Mouse (Mus musculus) erythroid progenitor cell, adult 5-6 weeks (primary cell): Measurements from ENCODE around the gene Eln. TPM values are rescaled to one million over a fixed set of nuclear protein-coding genes. Genes with fewer than 3 reads are reported as not detected.

Experiments used
- ATAC-seq: replicated peaks from 2 replicates; pipeline ENCODE4 v1.8.0; 2016; ENCODE audit warnings: moderate number of reproducible peaks, mild to moderate bottlenecking, moderate TSS enrichment, inconsistent platforms; ENCODE audit not compliant: poor library complexity, low FRiP score, severe bottlenecking
- total RNA-seq, 2 experiments: library from RNA; stranded (forward) in 1 of 2; stranded (reverse) in 1 of 2; fragments of 150-400 nt in 1 of 2; fragments of 186-747, 209-891 nt in 1 of 2; gene quantifications; 2 replicates each; pipeline versions ENCODE4 v1.2.3 to v1.2.4; 2015 to 2017; ENCODE audit warnings: low replicate concordance in 2 of 2

Eln gene
- total RNA-seq, 2 experiments from 2014 or later = not detected

DNA sequence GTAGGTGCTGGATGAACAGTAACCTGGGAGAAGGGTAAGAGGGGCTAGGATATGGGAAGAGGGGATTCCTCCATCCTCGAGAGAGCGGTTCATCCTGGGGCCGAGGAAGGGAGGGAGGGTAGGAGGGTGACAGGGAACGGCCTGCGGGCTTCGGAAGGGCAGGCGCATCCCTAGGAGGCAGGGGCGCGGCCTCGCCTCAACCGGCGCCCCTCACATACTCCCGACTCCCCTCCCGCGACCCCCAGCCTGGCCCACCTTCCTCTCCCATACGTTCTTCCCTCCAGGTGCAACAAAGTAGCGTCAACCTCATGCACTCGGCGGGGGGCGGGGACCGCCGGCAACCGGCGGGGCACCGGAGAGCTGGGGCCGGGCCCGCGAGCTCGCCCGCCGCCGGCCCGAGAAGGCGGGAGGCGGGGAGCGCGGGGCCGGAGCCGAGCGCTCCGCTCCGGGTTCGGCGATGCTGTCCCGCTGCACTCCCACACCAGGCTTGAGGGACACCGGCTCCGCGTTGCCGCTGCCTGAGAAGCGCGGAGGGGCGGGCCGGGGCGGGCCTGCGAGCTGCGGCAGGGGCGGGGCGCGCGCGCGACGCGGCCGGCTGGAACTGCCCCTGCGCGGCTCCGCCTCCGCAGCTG, 58.9 kb downstream of the Eln start, which contains the start of gene Limk1:
Gene Limk1, minus strand, starts transcription at position 513 of the 632 bp plus-strand sequence.
- no peak for ATAC-seq

DNA sequence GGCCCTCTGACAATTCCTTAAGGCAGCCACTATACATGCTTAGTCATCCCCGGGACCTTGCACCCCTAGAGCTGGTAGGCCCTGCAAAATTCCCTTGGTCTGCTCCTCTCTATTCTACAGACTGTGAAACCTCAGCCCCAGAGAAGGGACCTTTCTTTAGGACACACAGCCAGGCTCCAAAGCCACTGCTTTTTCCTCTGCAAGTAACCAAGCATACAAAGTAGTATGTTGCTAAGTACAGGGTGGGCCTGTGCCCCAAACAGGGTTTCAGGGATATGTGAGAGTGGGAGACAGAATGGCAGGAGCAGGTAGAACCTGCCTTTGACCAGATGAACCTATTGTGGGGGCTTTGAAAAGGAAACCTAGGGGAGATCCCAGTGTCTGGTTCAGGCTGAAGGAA, 59.9 kb downstream of the Eln start:
- ATAC-seq = no peak

DNA sequence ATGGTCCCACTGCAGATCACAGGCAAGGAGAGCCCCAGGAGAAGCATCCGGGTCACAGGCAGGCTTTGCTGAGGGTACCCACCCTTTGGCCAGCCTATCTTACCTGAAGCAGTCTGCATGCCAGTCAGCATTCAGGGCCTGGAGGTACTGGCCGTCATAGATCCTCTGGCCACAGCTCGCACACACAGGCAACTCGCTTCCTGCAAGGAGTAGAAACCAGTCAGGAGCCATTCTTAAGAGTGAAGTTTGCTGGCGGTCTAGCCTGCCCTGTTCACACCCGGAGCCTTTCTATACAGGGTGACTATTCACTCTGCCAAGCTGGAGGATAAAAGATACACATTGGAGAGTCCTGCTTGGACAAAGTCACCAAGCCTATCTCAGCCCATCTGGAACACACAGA, 60.6 kb downstream of the Eln start:
- no peak for ATAC-seq

DNA sequence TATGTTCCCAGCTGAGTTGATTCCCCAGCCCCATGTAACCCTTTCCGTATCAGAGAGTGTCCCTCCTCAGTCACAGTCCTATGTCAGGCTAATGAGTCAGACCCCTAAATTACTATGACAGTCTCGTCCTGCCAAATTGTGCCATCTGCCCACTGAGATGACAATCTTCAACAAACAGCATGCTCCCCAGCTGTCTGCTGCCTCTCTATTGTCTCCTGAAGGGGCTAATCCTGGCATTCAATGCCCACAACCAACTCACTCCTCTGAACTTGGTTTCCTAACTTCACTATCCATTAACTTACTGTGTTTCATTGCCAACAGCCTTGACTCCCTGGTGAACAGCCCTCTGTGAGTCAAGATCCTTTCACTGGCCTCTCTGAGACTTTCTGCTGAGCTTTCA, 62.7 kb downstream of the Eln start:
- ATAC-seq = no peak

DNA sequence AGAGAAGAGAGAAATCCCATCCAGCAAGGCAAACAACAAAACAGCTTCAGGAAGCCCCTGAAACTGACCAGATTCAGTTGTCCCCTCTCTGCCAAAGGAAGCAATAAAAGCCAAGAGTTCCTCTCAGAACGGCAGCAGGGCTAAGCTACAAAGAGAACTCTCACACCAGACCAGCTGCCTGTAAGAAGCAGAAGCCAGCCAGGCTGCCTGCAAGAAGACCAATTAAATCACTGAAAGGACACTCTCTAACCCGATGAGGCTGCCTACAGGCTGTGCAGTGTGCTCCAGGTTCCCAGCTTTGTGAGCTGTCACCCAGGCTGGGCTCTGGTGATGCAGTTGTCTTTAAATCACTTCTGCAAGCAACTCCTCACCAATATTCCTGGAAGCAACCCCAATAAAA, 63.3 kb downstream of the Eln start:
- no peak for ATAC-seq

DNA sequence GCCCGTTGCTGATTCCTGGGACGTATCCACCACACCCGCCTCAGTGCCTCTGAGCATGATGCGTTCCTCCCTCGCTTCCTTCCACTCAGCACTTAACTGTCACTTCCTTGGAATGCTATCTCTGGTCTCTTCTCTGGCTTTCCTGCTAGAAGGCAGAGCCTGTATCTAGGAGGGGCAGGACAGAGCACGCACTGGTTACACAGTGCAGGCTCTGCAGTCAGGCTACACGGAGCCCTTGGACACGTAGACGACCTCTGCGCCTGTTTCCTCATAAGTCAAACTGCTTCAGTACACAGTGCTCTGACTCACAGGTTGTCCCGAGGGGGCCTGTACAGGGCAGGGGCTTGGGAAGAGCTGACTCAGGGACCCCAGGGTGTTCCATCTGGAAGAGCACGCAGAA, 66.9 kb downstream of the Eln start:
- no peak for ATAC-seq

DNA sequence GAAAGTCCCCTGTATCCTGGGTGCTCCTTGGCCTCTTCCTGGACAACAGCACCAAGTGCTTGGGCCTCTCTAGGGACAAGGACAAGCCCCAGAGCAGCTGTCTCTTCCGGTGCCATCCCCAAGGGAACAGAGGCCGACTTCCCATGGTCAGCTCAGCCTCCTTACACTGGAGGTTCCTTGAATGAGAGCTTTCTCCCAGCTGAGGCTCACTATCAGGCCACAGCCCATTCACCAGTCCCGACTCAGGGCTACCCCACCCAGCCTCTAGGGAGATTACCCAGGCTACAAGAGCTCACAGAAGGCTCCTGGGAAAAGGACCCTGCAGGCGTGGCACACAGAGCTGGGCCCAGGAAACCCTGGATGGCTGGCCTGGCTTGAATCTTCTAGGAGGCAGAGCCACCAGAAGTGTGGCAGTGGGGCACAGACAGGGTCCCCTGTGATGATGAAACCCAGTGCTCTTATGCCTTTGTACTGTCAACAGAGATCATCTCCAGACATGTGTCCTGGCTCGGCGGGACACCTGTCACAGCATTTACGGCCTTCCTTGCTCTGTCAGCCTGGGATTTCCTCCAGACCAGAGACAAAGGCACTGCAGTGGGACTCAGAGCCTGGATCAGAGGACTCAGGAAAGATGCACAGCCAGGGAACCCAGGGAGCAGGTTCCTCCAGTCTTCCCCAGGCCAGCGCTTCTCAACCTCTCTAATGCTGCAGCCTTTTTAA, 68.1 kb downstream of the Eln start:
- ATAC-seq = no peak

DNA sequence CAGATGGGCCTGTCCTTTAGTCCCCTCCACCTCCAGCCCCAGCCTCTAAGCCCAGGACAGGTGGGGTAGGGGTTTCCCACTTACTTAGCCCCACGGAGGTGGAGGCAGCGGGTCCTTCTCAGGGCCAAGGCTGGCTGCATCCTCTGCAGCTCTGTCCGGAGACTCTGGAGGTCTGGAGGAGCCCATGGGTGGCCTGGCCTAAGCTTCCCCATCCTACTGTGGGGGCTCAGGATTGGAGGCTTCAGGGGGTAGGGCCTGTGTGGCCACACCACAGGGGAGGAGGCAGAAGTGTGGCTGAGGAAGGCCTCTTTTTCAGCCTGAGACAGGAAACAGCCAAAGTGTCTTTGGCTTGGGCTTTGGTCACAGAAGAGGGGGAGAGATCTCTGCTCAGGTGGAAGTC, 69.1 kb downstream of the Eln start:
- no peak for ATAC-seq

DNA sequence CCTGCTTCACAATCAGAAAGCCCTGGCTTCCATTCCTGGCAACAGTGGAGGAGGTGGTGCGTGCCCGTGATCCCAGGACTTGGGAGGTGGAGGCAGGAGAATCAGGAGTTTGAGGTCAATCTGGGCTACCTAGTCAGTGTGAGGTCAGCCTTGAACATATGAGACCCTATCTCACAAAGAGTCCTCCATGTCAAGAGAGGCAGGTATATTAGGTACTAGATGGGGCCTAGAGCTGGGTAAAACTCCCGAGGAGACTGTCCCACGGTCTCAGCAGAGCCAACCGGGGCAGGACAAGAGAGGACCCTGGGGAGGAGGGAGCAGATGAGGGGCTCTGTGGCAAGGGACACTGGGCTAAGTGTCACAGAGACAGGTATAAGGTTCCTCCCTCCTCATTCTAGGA, 69.6 kb downstream of the Eln start:
- ATAC-seq = no peak

DNA sequence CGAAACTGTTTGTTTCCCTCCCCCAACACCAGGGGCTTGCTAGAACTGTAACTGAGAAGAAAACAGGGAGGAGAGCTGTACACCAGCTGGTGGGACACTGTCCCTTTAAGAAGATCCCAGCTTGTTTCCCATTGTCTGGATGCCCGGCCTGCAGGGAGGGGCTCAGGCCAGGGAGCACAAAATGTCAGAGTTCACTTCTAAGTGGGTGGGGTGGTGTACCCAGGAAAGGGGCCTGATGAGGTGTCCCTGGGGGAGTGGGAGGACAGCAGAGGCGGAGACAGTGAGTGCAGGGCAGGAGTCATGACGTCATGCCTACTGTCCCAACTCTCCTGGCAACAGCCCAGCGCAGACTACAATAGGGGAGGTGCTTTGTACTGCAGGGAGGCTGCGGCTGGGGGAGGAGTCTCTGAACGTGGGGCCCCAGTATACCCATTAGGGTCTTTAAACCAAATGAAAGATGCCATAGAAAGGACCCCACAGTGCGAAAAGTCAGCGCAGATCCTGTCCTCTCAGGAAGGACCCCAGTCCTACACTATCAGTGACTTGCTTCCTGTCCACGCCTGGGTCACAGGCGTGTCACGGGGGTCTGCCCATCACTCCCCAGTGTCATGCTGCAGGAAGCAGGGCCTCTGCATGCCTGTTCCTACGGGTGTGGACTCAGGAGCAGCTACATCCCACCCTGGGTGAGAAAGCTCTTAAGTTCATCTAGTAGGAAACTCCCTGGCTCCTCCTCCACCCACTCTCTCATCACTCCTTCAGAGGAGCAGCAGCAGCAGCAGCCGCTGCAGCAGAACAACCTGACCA, 71.0 kb downstream of the Eln start:
- ATAC-seq = no peak

DNA sequence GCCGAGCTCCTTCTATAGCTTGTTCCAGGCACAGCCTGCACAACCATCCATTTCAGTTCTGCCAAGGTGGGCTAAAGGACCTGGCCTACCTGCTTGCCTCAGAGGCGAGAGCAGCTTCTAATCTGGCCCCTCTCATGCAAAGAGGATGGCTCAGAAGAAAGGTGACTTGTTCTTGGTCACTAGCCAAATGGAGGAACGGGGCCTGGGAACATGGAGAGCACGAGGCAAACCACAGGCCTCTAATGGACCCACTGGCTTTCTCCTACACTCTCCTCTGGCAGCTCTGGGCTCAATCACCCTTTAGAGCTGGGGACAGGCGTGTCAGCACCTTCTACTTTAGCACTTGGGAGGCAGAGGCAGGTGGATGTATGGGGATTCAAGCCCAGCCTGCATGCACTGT, 72.1 kb downstream of the Eln start:
- no peak for ATAC-seq

DNA sequence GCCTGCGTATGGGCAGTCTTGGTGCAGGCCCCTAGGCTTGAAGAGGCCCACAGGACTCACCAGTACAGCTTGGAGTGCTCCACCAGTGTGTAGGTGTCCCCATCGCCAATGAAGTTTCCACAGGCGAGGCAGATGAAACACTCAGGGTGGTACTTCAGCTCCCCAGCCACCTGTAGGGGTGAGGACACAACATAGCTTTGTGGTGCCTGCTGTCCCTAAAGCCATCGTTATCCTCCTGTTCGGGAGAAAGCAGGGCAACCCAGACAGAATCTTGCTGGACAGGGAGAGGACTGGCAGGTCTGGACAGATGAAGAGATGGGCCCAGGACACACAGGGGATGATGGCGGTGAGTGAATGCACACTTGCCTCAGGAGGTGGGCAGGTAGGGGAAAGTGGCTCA, 74.5 kb downstream of the Eln start:
- ATAC-seq = no peak

DNA sequence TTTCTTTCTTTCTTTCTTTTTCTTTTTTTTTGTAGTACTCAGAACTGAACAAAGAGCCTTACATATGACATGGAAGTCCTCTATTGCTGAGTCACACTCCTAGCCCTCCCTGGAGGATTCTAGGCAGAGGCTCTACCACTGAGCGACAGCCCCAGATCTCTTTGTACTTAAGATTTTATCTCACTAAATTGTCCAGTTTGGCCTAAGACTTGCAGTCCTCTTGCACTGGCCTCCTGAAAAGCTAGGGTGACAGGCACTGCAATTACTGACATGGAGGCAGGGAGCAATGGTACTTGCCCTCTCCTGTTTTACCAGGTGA, 75.0 kb downstream of the Eln start:
- ATAC-seq = no peak

DNA sequence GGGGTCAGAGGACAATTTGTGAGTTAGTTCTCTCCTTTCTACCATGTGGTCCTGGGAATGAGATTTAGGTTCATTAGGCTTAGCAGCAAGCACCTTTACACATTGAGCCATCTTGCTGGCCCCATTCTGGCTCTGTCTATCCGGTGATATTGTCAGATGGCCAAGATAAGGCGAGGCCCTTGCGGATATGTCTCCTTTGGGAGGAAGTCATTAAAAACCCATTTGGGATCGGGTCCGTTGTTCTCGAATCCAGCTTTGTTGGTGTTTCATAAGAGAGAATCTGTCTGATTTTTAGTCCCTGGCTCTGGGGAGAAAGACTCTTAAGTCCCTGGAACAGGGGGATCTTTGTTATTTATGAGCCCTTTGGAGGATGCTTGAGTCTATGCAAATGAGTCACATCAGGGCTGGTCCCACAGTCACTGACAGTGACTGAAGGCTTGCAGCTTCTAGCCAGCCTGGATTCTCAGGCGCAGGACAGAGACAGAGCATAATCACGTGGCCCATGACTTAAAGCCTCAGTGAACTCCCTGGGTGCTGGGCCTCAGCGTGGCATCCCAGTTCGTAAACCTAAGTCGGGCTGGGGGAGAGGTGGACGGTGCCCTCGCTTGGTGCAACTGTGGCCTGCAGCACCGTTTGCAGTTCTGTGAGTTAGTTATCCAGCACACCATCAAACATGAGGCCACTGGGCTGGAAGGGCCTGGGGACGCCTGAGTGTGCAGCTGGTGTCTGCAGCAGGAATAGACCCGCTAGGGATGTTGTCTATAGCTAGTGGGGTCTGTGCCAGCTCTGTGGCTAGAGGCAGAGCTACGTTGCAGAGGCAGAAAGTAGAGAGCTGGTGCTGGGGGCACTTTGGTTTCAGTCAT, 75.6 kb downstream of the Eln start:
- no peak for ATAC-seq

DNA sequence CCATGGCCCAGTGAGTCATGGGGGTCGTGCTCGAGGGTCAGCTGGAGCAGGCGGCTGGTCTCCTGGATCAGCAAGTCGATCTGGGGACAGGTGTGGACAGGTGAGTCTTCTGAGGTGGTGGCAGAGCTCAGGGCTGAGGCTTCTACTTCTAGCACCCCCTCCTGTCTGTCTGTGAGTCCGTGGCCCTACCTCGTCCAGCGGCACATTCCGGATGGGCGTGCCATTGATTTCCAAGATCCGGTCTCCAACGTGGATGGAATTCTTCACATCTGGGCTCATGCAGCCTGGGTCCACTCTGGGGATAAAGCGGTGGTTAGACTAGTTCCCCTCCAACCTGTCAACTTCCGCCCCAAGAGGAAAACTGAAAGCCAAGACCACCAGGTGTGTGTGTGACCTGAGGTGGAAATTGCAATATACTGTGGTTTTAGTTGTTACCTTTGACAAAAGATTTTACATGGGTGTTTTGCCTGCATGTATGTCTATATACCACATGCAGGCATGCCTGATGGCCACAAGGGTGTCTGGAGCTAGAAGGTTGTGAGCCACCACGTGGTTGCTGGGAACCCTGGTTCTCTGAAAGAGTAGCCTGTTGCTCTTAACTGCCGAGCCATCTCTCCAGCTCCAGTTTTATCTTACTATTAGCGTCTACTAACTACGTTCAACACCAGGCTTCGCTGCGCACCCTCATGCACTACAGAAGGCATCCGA, 78.0 kb downstream of the Eln start:
- no peak for ATAC-seq

DNA sequence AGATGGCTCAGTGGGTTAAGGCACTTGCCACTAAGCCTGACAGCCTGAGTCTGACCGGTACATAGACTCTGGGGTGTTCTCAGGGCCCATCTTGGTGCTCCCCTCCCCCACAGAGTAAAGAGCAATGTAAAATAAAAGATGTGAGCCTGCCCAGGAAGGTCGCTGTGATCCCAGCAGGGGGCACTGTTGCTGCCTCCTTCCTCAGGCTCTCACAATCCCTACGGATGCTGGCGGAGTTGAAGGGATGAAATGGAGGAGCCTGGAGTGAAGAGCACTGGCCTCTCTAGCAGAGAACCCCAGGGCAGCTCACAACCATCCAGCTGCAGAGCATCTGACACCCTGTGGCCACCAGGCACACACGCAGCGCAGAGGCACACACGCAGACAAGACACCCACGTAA, 78.6 kb downstream of the Eln start:
- ATAC-seq = no peak

DNA sequence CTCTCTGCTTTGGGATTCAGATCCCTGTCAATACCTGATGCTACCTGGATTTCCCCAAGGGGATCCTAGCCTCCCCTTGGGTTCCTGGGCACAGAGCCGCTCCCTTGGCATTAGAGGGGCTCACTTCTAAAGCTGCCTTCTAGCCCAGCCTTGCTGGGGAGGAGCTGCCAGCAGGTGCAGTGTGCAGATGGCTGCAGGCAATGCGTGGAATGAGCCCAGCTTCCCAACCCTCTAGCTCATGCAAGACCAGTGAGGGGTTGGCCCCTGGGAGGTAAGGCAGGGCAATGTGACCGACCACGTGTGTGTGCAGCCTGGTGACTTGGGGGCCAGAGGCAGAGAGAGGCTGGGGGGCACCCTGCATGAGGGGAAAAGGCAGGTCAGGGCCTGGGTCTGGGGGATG, 90.4 kb downstream of the Eln start:
- ATAC-seq = no peak
